Comparison of ENCODE assay signal across 10 mouse cellular contexts in genomic region chr2:26312812-26313211, GRCm38 (mm10). TPM values are rescaled to one million over a fixed set of nuclear protein-coding genes. Genes with fewer than 3 reads are reported as not detected.
DNase-seq lines count a peak whose midpoint lies in the region; ATAC-seq and TF ChIP-seq lines count a peak whose summit lies in the region.
"Had no signal": no experiment of that assay in that cellular context is flagged by ENCODE, and none has a peak within 500 bp of the region (broad histone marks: within the 10 kb centered on the region; RNA-seq: fewer than 3 reads in every experiment).

No protein-coding gene starts in this region.

- no peak overlapping the region for H3K27ac ChIP-seq in kidney, embryonic 14.5 days (ENCODE audit: low read depth, low read length)
- H3K27ac ChIP-seq in bone marrow, adult 2 months (ENCODE audit: control insufficient read depth, insufficient read depth, low read depth, low read length, poor library complexity): no peak overlapping the region
- H3K27ac ChIP-seq in embryonic fibroblast, embryonic 13.5 days (ENCODE audit: insufficient read depth, low read length): no peak overlapping the region

- no peaks in the 10 kb centered on the region for H3K27me3 ChIP-seq in kidney, embryonic 14.5 days (ENCODE audit: control insufficient read depth, insufficient read depth, low read length)

- peak; percentile 36; the same call in 1 of the 2 replicates for TF ChIP-seq CTCF in bone marrow, adult 2 months (IDR thresholded peaks at IDR 0.05; ENCODE audit: control insufficient read depth, insufficient read depth, low read length)
- 0 out of 2 replicates have a peak, but pooled peaks have one; percentile 34 for TF ChIP-seq CTCF in embryonic fibroblast, embryonic 13.5 days (IDR thresholded peaks at IDR 0.05; ENCODE audit: borderline replicate concordance, insufficient read depth, low read length)

- no peak for ATAC-seq in kidney, embryonic 14.5 days (ENCODE audit: low FRiP score, low TSS enrichment)
- ATAC-seq in frontal cortex, adult (ENCODE audit: low TSS enrichment): no peak

- H3K9me3 ChIP-seq in kidney, embryonic 14.5 days (ENCODE audit: control insufficient read depth, low read length): no peaks in the 10 kb centered on the region

- no peak overlapping the region for H3K4me2 ChIP-seq in kidney, embryonic 14.5 days (replicated peaks; ENCODE audit: low read depth, low read length)

- H3K36me3 ChIP-seq in kidney, embryonic 14.5 days (ENCODE audit: control insufficient read depth, insufficient read depth, low read length): no peaks in the 10 kb centered on the region

- WGBS in kidney, embryonic 14.5 days: 58% methylated on average over 2 of the region's 2 CpGs
- WGBS in bone marrow, adult 2 months: 43% methylated on average over 2 of the region's 2 CpGs

- no peak for TF ChIP-seq POLR2A in bone marrow, adult 2 months (IDR thresholded peaks at IDR 0.05; ENCODE audit: borderline replicate concordance, control insufficient read depth, low read depth, low read length)
- TF ChIP-seq POLR2A in embryonic fibroblast, embryonic 13.5 days (IDR thresholded peaks at IDR 0.05; ENCODE audit: low read depth, low read length): no peak

- H3K4me3 ChIP-seq in kidney, embryonic 14.5 days (ENCODE audit: low read length): no peak overlapping the region
- H3K4me3 ChIP-seq in bone marrow, adult 2 months (replicated peaks; ENCODE audit: control insufficient read depth, low read depth, low read length): no peak overlapping the region
- no peak overlapping the region for H3K4me3 ChIP-seq in embryonic fibroblast, embryonic 13.5 days (ENCODE audit: insufficient read depth, low read length)

- no peak overlapping the region for H3K9ac ChIP-seq in kidney, embryonic 14.5 days (ENCODE audit: low read depth, low read length)

- H3K4me1 ChIP-seq in kidney, embryonic 14.5 days (ENCODE audit: control insufficient read depth, insufficient read depth, low read length): peaks cover 30% of the 10 kb centered on the region
- peaks cover 9% of the 10 kb centered on the region for H3K4me1 ChIP-seq in bone marrow, adult 2 months (ENCODE audit: control insufficient read depth, insufficient read depth, low read length)
- peaks cover 11% of the 10 kb centered on the region for H3K4me1 ChIP-seq in embryonic fibroblast, embryonic 13.5 days (ENCODE audit: control insufficient read depth, insufficient read depth, low read length)

- DNase-seq in cerebellum, adult 11-12 months: peak; percentile 68
- no peak for DNase-seq in cerebellum, postnatal 4 days (ENCODE audit: low spot score in 2 of 2)
- peak; percentile 42 for DNase-seq in kidney, postnatal 14 days
- no peak for DNase-seq in adrenal gland, adult 18-20 months (ENCODE audit: low spot score in 2 of 2)
- DNase-seq: layer of hippocampus, adult 9-11 months; retina, postnatal 1 day had no signal

RNA-seq across cellular contexts. Expression of gene Gpsm1, which starts 2.5 kb away (rescaled TPM):
- polyA plus RNA-seq in kidney, embryonic 14.5 days (2014; fragmentation: Nextera tagmentation; extraction: Ambion mirVana): 25.7 and 27.1 TPM in 2 replicates
- 6.1 and 10.0 TPM in 2 replicates for polyA plus RNA-seq in bone marrow, adult 2 months (2011; ENCODE audit: insufficient read depth, insufficient read length, low replicate concordance, missing spikeins)
- polyA plus RNA-seq in embryonic fibroblast, embryonic 13.5 days (2011; ENCODE audit: insufficient read length, low read depth, missing spikeins): 22.1 and 26.8 TPM in 2 replicates
- total RNA-seq in adrenal gland, adult 18-20 months (2021): 10 to 100 TPM; 10.7 to 14.0 TPM

RNA-seq across cellular contexts. Expression of gene Ccdc187, which starts 18.5 kb away (rescaled TPM):
- polyA plus RNA-seq in kidney, embryonic 14.5 days (2014; fragmentation: Nextera tagmentation; extraction: Ambion mirVana): 0.04 TPM in 1 of 2 replicates, not detected in the other
- 0.20 TPM in 1 of 2 replicates, not detected in the other for polyA plus RNA-seq in bone marrow, adult 2 months (2011; ENCODE audit: insufficient read depth, insufficient read length, low replicate concordance, missing spikeins)
- not detected in 2 replicates for polyA plus RNA-seq in embryonic fibroblast, embryonic 13.5 days (2011; ENCODE audit: insufficient read length, low read depth, missing spikeins)
- total RNA-seq in adrenal gland, adult 18-20 months (2021): under 1 TPM; 0.50 to 0.74 TPM

RNA-seq across cellular contexts. Expression of gene Dnlz, which starts 39.1 kb away (rescaled TPM):
- 27.4 and 33.3 TPM in 2 replicates for polyA plus RNA-seq in kidney, embryonic 14.5 days (2014; fragmentation: Nextera tagmentation; extraction: Ambion mirVana)
- 4.0 and 6.9 TPM in 2 replicates for polyA plus RNA-seq in bone marrow, adult 2 months (2011; ENCODE audit: insufficient read depth, insufficient read length, low replicate concordance, missing spikeins)
- 18.2 and 21.2 TPM in 2 replicates for polyA plus RNA-seq in embryonic fibroblast, embryonic 13.5 days (2011; ENCODE audit: insufficient read length, low read depth, missing spikeins)
- total RNA-seq in adrenal gland, adult 18-20 months (2021): 10 to 100 TPM; 21.4 to 27.0 TPM

RNA-seq across cellular contexts. Expression of gene Card9, which starts 47.9 kb away (rescaled TPM):
- polyA plus RNA-seq in kidney, embryonic 14.5 days (2014; fragmentation: Nextera tagmentation; extraction: Ambion mirVana): 0.24 and 0.53 TPM in 2 replicates
- polyA plus RNA-seq in bone marrow, adult 2 months (2011; ENCODE audit: insufficient read depth, insufficient read length, low replicate concordance, missing spikeins): 67.0 and 199 TPM in 2 replicates
- not detected in 2 replicates for polyA plus RNA-seq in embryonic fibroblast, embryonic 13.5 days (2011; ENCODE audit: insufficient read length, low read depth, missing spikeins)
- 1 to 10 TPM; 1.9 to 2.0 TPM for total RNA-seq in adrenal gland, adult 18-20 months (2021)

Comparison
In these comparisons a context has a peak if more than half of its experiments do, and no peak if none do; other contexts are left out.
1. DNase-seq: peak in cerebellum, adult 11-12 months (single experiment) and kidney, postnatal 14 days (single experiment); none in cerebellum, postnatal 4 days (0 of 2) and adrenal gland, adult 18-20 months (0 of 2).